Mouse (Mus musculus): ENCODE data around the gene Coro7. TPM values are rescaled to one million over a fixed set of nuclear protein-coding genes. Genes with fewer than 3 reads are reported as not detected.

The Coro7 gene
- total and polyA plus RNA-seq, 2 experiments: 6.1 to 22.7 TPM

DNA sequence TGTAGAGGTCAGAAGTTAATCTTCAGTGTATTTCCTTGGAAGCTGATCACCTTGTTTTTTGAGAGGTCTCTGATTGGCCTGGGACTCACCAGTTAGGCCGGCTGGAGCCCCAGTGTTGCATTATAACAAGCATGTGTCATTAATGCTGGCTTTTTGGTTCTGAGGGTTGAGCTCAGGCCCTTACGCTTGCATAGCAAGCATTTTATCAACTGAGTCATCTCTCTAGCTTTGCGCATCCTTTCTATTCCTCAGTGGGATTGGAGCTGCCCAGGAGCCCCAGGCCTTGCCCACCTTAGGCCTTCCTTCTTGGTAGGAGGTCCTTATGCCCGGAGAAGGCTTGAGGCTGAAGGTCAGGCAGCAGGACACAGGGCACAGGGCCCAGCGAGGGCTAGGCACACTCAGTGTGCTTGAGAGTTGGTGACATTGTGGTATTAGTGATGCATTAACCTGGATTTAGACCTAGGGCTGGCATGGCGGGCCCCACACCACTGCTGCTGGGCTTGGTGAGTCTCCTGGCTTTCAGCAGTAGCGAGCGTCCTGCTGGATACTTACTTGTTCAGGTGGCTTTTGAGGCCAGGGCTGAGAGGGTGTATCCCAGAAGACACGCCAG is 78.8 kb downstream of the Coro7 start:
- H3K4me1 ChIP-seq (ENCODE audit: control insufficient read depth, insufficient read depth, low read length): no peaks in the 10 kb centered on the region
- TF ChIP-seq POLR2A (IDR thresholded peaks at IDR 0.05; ENCODE audit: extremely low read depth, insufficient read depth, low read length): no peak
- no peak for TF ChIP-seq CTCF (IDR thresholded peaks at IDR 0.05; ENCODE audit: low read depth, low read length)
- DNase-seq (ENCODE audit: extremely low read depth, low read depth, low spot score): no peak
- H3K9ac ChIP-seq (ENCODE audit: low read depth, low read length): no peak overlapping the region
- H3K27me3 ChIP-seq (ENCODE audit: control insufficient read depth, insufficient read depth, low read length): no peaks in the 10 kb centered on the region
- WGBS: 81% methylated on average over 9 of the region's 9 CpGs
- H3K27ac ChIP-seq (replicated peaks; ENCODE audit: insufficient read depth, low read depth, low read length): no peak overlapping the region
- H3K36me3 ChIP-seq (ENCODE audit: control insufficient read depth, insufficient read depth, low read length): no peaks in the 10 kb centered on the region
- no peaks in the 10 kb centered on the region for H3K79me2 ChIP-seq (ENCODE audit: control insufficient read depth, insufficient read depth, low read length)
- no peak overlapping the region for H3K4me3 ChIP-seq (ENCODE audit: insufficient read depth, low read depth, low read length)

DNA sequence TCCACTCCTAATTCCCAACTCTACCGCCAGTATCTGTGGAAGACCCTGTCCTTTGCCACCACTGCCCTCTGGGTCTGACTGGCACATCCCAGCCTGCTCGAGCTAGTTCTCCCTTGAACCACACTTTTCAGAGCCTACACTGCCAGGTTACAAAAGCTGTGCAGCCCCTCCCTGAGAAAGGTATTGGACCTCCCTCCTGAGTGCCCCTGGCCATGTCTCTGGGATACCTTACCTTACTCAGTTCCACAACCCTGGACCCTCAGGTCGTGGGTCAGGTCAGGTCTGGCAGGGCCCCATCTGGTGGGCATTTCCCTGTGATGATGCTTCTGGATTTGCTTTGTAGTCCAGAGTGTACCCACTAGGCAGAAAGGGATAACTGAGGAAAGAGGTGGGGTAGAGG is 80.0 kb downstream of the Coro7 start:
- no peaks in the 10 kb centered on the region for H3K79me2 ChIP-seq (ENCODE audit: control insufficient read depth, insufficient read depth, low read length)
- no peak for TF ChIP-seq CTCF (IDR thresholded peaks at IDR 0.05; ENCODE audit: low read depth, low read length)
- no peak for TF ChIP-seq POLR2A (IDR thresholded peaks at IDR 0.05; ENCODE audit: extremely low read depth, insufficient read depth, low read length)
- no peak overlapping the region for H3K4me3 ChIP-seq (ENCODE audit: insufficient read depth, low read depth, low read length)
- H3K9ac ChIP-seq (ENCODE audit: low read depth, low read length): no peak overlapping the region
- WGBS: 85% methylated on average over 3 of the region's 3 CpGs
- no peak overlapping the region for H3K27ac ChIP-seq (replicated peaks; ENCODE audit: insufficient read depth, low read depth, low read length)
- DNase-seq (ENCODE audit: extremely low read depth, low read depth, low spot score): no peak
- no peaks in the 10 kb centered on the region for H3K4me1 ChIP-seq (ENCODE audit: control insufficient read depth, insufficient read depth, low read length)
- no peaks in the 10 kb centered on the region for H3K36me3 ChIP-seq (ENCODE audit: control insufficient read depth, insufficient read depth, low read length)
- H3K27me3 ChIP-seq (ENCODE audit: control insufficient read depth, insufficient read depth, low read length): 0 out of 2 replicates have a peak, but pooled peaks cover 3% of the 10 kb centered on the region

DNA sequence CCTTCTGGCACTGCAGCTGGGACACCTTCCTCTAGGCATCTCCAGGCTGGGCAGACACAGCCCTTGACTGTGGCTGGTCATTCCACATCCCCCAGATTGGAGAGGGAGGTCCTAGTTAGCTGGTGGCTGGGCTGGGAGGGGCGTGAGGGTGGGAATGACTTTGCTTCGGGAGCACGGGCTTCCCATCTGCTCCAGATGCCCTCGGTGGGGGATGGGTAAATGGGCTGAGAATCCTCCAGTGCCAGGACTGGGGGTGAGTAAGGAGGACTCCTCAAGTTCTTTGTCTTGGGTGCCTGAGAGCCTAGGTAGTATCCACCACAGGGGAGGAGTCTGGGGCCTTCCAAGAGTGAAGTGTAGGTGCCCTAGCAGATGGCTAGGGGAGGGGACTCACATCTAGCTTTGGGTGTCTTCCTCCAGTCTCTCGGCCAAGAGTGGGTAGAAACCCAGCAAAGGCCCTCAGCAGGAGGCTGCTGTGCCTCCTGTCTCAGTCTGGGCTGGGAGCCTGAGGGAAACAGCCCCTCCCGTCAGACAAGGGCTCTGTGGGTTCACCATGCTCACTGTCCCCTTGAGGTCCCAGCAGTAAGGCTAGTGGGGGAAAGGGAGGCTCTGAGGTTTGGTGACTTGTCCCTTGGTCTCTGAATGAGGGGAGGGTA is 80.6 kb downstream of the Coro7 start:
- H3K4me1 ChIP-seq (ENCODE audit: control insufficient read depth, insufficient read depth, low read length): no peaks in the 10 kb centered on the region
- TF ChIP-seq CTCF (IDR thresholded peaks at IDR 0.05; ENCODE audit: low read depth, low read length) (no peak), POLR2A (IDR thresholded peaks at IDR 0.05; ENCODE audit: extremely low read depth, insufficient read depth, low read length) (no peak)

DNA sequence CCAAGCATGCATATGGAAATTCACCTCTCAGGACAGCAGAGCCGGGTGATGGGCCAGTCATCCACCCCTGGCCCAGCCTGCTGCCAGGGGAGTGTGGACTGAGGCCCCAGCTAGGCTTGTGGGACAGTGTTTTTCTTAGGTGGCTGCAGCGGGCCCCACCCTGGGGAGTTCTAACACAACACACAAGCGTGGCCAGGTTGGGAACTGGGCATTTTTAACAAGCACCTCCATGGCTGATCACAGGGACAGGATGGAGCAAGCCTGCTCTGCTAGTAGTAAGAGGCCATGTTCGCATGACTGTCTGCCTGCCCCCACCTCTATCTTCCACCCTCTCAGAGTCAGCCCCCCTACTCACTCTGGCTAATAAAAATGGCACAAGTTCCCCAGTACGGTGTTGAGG is 81.5 kb downstream of the Coro7 start:
- no peaks in the 10 kb centered on the region for H3K79me2 ChIP-seq (ENCODE audit: control insufficient read depth, insufficient read depth, low read length)
- no peak for DNase-seq (ENCODE audit: extremely low read depth, low read depth, low spot score)
- H3K4me1 ChIP-seq (ENCODE audit: control insufficient read depth, insufficient read depth, low read length): peaks cover 5% of the 10 kb centered on the region
- TF ChIP-seq CTCF (IDR thresholded peaks at IDR 0.05; ENCODE audit: low read depth, low read length) (no peak), POLR2A (IDR thresholded peaks at IDR 0.05; ENCODE audit: extremely low read depth, insufficient read depth, low read length) (no peak)
- H3K9ac ChIP-seq (ENCODE audit: low read depth, low read length): no peak overlapping the region
- H3K36me3 ChIP-seq (ENCODE audit: control insufficient read depth, insufficient read depth, low read length): no peaks in the 10 kb centered on the region
- no peak overlapping the region for H3K4me3 ChIP-seq (ENCODE audit: insufficient read depth, low read depth, low read length)
- WGBS: 88% methylated on average over 5 of the region's 5 CpGs
- no peak overlapping the region for H3K27ac ChIP-seq (replicated peaks; ENCODE audit: insufficient read depth, low read depth, low read length)
- 0 out of 2 replicates have a peak, but pooled peaks cover 5% of the 10 kb centered on the region for H3K27me3 ChIP-seq (ENCODE audit: control insufficient read depth, insufficient read depth, low read length)

More for the DNA sequence above, 80.6 kb downstream of the Coro7 start:
- no peaks in the 10 kb centered on the region for H3K79me2 ChIP-seq (ENCODE audit: control insufficient read depth, insufficient read depth, low read length)
- no peak for DNase-seq (ENCODE audit: extremely low read depth, low read depth, low spot score)
- no peak overlapping the region for H3K9ac ChIP-seq (ENCODE audit: low read depth, low read length)
- WGBS: 68% methylated on average over 6 of the region's 6 CpGs
- 0 out of 2 replicates have a peak, but pooled peaks cover 3% of the 10 kb centered on the region for H3K27me3 ChIP-seq (ENCODE audit: control insufficient read depth, insufficient read depth, low read length)
- H3K36me3 ChIP-seq (ENCODE audit: control insufficient read depth, insufficient read depth, low read length): no peaks in the 10 kb centered on the region
- no peak overlapping the region for H3K4me3 ChIP-seq (ENCODE audit: insufficient read depth, low read depth, low read length)
- H3K27ac ChIP-seq (replicated peaks; ENCODE audit: insufficient read depth, low read depth, low read length): no peak overlapping the region

DNA sequence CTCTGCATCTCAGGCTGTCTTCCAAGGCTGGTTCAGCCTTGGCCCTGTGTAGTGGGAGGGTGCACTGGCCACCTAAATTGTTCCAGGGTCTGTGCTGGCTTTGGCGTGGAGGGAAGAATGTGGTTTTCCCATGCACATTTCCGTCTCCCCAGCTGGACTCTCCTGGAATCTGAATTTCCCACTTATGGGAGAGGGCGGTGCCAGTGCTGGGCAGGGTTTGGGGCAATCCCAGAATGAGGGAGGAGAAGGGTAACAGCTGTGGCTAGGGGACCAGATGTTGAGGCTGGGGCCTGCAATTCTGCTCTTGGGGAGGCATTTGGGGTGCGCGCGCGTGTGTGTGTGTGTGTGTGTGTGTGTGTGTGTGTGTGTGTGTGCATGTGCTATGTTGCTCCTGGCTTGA is 82.3 kb downstream of the Coro7 start:
- no peak for DNase-seq (ENCODE audit: extremely low read depth, low read depth, low spot score)
- TF ChIP-seq CTCF (IDR thresholded peaks at IDR 0.05; ENCODE audit: low read depth, low read length): no peak
- no peaks in the 10 kb centered on the region for H3K79me2 ChIP-seq (ENCODE audit: control insufficient read depth, insufficient read depth, low read length)
- no peaks in the 10 kb centered on the region for H3K36me3 ChIP-seq (ENCODE audit: control insufficient read depth, insufficient read depth, low read length)
- no peak overlapping the region for H3K27ac ChIP-seq (replicated peaks; ENCODE audit: insufficient read depth, low read depth, low read length)
- H3K4me1 ChIP-seq (ENCODE audit: control insufficient read depth, insufficient read depth, low read length): peaks cover 5% of the 10 kb centered on the region
- WGBS: 75% methylated on average over 7 of the region's 7 CpGs
- no peak overlapping the region for H3K9ac ChIP-seq (ENCODE audit: low read depth, low read length)
- H3K4me3 ChIP-seq (ENCODE audit: insufficient read depth, low read depth, low read length): no peak overlapping the region
- H3K27me3 ChIP-seq (ENCODE audit: control insufficient read depth, insufficient read depth, low read length): 0 out of 2 replicates have a peak, but pooled peaks cover 5% of the 10 kb centered on the region

DNA sequence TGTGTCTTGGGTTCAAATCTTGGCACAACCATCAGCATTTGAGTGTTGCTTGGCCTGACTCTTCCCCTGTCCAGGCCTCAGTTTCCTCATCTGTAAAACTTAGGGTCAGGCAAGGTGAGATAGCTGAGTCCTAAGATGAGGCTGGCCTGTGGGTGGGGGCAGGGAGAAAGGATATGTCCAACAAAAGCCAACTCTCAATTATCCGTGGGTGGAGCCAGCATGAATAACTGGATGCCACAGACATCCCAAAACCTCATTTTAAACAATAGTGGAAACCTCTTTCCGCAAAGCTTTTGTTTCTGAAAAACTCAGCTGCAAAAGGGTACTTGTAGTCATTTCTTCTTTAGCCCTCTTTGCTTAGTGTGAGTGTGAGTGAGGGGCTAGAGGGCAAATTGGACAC is 82.7 kb downstream of the Coro7 start:
- Histone ChIP-seq H3K36me3 (ENCODE audit: control insufficient read depth, insufficient read depth, low read length) (no peaks in the 10 kb centered on the region), H3K4me1 (ENCODE audit: control insufficient read depth, insufficient read depth, low read length) (peaks cover 5% of the 10 kb centered on the region), H3K79me2 (ENCODE audit: control insufficient read depth, insufficient read depth, low read length) (no peaks in the 10 kb centered on the region), H3K27me3 (ENCODE audit: control insufficient read depth, insufficient read depth, low read length) (0 out of 2 replicates have a peak, but pooled peaks cover 5% of the 10 kb centered on the region), H3K4me3 (ENCODE audit: insufficient read depth, low read depth, low read length) (no peak overlapping the region), H3K27ac (replicated peaks; ENCODE audit: insufficient read depth, low read depth, low read length) (no peak overlapping the region), H3K9ac (ENCODE audit: low read depth, low read length) (no peak overlapping the region)
- WGBS: 83% methylated on average over 2 of the region's 2 CpGs
- TF ChIP-seq CTCF (IDR thresholded peaks at IDR 0.05; ENCODE audit: low read depth, low read length): no peak
- no peak for TF ChIP-seq POLR2A (IDR thresholded peaks at IDR 0.05; ENCODE audit: extremely low read depth, insufficient read depth, low read length)
- DNase-seq (ENCODE audit: extremely low read depth, low read depth, low spot score): no peak
